Mouse (Mus musculus): ENCODE measurements around the gene Lmo2. TPM values are rescaled to one million over a fixed set of nuclear protein-coding genes. Genes with fewer than 3 reads are reported as not detected.
A peak's percentile ranks its signal among the peaks of the same experiment; 100 is the strongest.

The Lmo2 gene
- 1 to 10 TPM; 3.4 to 9.1 (median 4.6) TPM for total RNA-seq (2022)

DNA sequence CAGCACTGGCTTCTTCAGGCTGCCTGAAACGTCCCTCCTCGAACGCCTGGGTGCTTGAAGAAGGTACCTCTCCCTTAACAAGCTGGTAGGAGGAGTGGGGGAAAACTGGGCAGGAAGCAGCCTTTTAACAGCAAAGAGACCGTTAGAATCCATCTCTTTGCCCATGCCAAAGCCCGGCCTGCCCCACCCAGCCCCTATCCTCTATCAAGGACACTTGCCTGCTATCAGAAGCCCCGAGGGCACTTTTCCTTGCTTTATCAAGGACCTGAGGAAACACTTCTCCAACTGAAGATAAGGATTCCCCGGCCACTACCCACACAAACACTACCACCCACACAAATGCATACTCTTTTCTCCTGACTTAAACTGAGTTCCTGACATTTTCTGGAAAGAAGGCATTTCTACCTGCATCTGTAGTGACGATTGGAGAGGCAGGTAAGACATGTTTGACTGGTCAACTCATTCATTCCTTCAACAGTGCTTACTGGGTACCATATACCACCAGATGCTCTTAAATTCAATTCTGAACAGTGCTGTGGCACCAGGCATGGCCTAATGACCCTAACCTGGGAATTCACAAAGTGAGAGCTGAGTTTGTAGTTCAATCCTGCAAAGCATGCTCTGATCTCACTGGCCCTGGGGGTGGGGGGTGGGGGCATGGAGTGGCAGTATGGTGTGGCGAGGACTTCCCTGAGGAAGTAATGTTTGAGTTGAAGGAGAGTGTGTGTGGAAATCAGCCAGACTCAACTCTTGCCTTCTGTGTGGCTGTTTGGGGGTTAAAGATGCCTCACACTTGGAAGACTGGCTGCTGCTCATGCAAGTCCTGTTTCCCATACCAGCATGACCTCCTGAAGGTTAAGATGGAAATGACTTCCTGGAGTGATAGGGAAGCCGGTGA, at the start of gene Lmo2:
TSS of gene Lmo2 (plus strand) at position 338 of the 898 bp plus-strand sequence.
- DNase-seq (ENCODE audit: low spot score in 2 of 2), result no peak

GRCm38 (mm10) chr2:103910601-103911000, 47.2 kb upstream of the Lmo2 start:
- no peak for DNase-seq (ENCODE audit: low spot score in 2 of 2)

- no peak for DNase-seq (ENCODE audit: low spot score in 2 of 2)
These were observed 45.1 kb upstream of the Lmo2 start for GRCm38 (mm10) chr2:103912481-103913251.

GRCm38 (mm10) chr2:103913252-103913650, 44.5 kb upstream of the Lmo2 start:
- DNase-seq (ENCODE audit: low spot score in 2 of 2), result no peak

DNA sequence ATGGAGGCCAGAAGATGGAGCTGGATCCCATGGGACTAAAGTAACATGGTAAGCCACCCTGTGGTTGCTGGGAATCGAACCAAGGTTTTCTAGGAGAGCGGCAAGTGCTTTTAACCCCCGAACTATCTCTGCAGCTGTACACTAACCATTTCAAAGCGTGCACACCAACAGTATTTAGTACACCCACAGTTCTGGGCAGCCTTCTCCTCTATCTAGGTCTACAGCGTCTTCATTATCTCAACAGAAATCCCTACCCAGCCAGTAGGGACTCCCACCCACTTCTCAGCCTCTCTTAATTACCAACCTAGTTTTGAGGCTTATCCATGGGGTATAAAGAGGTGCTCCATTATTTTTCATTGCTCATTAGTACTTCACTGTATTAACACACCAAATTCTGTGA, 41.7 kb upstream of the Lmo2 start:
- no peak for DNase-seq (ENCODE audit: low spot score in 2 of 2)

- no peak for DNase-seq (ENCODE audit: low spot score in 2 of 2)
These were observed 40.4 kb upstream of the Lmo2 start for GRCm38 (mm10) chr2:103917375-103917774.

DNA sequence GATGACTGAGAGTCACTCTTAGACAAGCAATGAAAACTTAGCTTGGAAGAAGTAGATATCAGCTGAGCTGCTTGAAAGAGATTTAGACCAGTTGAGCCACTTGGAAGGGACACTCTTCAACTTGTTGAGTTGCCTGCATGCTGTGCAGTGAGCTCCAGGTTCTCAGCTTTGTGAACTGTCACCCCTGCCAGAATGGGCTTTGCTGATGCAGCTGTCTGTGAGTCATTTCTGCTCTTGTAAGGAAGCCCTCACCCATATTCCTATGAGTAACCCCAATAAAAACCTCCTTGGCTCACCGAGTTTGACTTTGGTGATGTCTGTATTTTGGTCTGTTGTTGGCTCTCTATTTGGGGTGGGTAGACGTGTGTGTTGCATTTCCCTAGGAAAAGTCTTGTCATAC, 39.4 kb upstream of the Lmo2 start:
- no peak for DNase-seq (ENCODE audit: low spot score in 2 of 2)

DNA sequence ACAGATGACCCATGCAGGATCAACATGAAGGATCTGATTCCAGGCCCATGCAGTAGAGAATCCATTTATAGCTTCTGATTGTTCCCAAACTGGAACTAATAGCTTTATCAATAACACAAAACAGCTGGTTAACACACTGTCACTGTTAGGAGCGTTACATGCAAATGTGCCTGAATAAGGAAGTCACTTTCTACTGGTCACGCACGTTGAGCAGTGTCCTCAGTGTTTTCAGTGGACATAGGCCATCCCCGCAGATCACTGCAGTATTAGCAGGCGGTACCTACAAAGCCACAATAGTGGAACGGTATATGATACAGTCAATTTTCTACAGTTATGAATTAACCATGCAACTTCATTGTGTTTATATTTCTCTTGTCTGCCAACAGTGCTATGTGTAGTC, 38.3 kb upstream of the Lmo2 start:
- DNase-seq (ENCODE audit: low spot score in 2 of 2), result no peak

DNA sequence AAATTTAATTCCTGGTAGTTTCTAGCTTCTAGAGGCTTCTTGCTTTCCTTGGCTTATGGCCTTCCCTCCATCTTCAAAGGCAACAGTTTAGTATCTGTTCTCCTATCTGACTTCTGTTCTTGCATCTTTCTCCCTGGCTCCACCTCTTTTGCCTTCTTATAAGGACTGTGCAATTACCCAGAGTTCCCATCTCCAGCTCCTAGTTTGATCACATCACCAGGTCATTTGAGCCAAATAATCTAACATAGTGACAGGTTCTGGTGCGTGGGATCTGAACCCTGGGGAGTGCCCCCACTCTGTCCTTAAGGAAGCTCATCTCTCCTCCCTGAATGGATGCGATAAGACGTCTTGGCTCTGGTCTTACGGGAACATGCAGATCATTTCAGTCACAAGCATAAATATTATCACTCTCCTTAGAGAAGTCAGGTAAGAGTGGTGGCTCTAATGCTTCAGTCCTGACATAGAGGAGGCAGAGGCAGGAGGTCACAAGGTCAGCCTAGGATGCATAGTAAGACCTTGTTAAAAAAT, 31.1 kb upstream of the Lmo2 start:
- no peak for DNase-seq (ENCODE audit: low spot score in 2 of 2)

GRCm38 (mm10) chr2:103927610-103928145, 30.1 kb upstream of the Lmo2 start:
- DNase-seq (ENCODE audit: low spot score in 2 of 2), result peak; percentile 41 to 65

DNA sequence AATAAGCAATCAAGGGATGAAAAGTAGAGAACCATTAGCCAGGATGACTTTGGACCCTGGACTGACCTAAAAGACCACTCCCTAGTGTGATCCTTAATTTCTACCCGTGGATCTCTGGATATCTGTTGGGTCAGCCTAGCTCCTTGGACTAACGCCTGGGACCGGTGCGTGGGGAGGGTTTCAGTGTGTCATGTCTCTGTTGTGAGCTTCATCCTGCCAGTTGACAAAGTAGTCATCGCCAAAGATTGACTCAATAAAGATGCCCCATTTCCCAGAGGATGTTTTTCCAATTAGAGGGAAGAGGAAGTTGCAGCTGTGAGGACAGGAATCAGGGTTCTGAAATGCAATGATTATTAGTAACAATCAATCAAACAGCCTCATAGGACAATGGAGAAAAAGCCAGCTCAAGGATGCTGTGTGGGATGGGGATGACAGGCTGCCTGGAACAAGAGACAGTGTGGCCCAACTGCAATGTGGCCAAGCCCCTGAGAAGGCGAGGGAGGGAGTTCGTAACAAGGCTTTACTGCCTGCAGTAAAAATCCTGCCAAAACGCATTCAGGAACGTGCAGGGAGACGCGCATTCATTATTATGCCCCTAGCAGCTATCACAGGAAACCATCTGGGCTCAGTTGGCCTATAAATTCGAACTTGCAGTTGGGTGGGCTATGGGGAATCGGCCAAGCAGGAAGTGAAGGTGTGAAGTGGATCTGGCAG, 27.3 kb upstream of the Lmo2 start:
- DNase-seq (ENCODE audit: low spot score in 2 of 2), result peak; percentile 33 to 58

DNA sequence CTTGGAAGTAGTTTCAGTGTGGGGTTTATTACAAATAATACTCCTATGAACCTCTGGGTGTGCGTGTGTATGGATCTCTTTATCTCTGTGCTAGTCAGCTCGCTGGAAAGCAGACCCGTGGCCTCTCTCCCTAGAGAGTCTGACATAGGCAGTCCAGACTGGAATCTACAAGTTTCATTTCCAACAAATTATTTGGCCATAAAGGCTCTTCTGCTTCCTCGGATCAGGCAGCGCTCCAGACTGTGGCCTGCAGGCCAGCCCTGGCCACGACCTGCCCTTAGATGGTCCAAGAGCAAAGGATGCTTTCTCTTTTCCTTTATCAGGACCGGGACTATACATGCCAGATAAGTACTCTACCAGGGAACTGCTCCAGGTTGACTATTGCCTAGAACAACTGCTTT, 26.3 kb upstream of the Lmo2 start:
- DNase-seq (ENCODE audit: low spot score in 2 of 2), result peak; percentile 50 to 73

DNA sequence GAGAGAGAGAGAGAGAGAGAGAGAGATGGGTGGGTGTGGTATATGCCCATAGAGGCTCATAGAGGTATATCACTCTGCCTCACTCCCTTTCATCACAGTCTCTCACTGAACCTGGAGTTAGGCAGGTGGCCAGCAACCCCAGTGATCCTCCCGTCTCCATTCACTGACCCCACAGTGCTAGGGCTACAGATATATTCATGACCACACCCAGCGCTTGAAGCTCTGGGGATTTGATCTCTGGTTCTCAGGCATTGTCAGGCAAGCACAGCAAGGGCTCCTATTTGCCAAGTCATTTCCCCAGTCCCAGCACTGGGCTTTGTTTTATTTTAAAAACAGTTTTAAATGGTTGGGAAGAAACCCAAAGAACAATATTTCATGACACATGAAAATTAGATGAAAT, 25.8 kb upstream of the Lmo2 start:
- peak; percentile 54 to 70 for DNase-seq (ENCODE audit: low spot score in 2 of 2)

DNA sequence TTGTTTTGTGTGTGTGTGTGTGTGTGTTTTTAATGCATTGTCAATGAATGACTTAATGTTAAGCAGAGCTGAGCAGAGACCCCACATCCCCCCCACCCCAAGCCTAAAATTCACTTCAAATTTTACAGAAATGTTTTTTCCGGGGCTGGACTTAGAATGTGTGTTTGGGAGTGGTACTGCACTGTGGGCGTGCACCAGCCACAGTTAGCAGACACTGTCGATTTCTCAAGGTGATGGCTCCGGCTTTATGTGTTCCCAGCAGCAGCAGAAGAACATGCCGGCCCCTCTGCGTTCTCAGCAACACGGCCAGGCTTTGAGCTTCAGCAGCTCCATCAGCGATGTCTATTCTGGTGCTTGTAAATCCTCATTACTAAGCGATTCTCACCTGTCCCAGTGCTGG, 25.3 kb upstream of the Lmo2 start:
- DNase-seq (ENCODE audit: low spot score in 2 of 2), result no peak

GRCm38 (mm10) chr2:103934270-103934669, 23.5 kb upstream of the Lmo2 start:
- DNase-seq (ENCODE audit: low spot score in 2 of 2), result no peak

GRCm38 (mm10) chr2:103934670-103935069, 23.1 kb upstream of the Lmo2 start:
- no peak for DNase-seq (ENCODE audit: low spot score in 2 of 2)

- no peak for DNase-seq (ENCODE audit: low spot score in 2 of 2)
These were observed 21.9 kb upstream of the Lmo2 start for GRCm38 (mm10) chr2:103935691-103936435.

- no peak for DNase-seq (ENCODE audit: low spot score in 2 of 2)
These were observed 21.1 kb upstream of the Lmo2 start for GRCm38 (mm10) chr2:103936666-103937065.

DNA sequence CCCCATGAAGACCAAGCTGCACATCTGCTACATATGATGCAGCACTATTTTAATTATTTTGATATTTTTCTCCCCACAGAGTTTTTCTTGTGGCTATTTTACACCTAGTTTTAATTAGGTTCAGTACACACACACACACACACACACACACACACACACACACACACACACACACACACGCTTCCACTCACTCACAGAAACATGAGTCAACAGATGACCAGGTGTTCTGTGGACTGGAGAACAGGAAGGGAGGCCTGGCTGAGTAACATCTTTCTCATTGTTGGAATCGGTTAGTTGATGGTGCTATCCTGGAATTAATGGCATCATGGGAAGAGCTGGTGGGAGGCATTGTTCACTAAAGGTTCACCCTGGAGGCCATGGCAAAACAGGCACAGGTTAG, 20.1 kb upstream of the Lmo2 start:
- DNase-seq (ENCODE audit: low spot score in 2 of 2), result no peak

DNA sequence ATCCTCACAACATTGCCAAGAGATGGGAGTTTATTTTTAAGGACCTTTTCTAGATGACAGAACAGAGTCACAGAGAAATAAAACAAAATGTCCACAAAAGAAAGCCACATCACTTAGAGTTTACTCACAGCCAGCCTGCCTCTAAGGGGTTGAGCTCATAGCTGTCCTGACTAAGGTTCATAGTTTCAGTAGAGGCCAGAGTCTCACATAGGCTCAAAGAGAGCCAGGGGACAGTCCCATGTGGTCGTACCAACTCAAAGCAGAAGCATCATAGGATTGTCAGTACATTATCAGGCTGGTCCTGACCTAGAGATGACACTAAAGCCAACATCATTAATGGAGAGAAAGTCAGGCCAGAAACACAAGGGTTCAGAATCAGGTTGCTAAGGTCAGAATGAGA, 19.2 kb upstream of the Lmo2 start:
- DNase-seq (ENCODE audit: low spot score in 2 of 2), result no peak

GRCm38 (mm10) chr2:103939003-103939402, 18.8 kb upstream of the Lmo2 start:
- DNase-seq (ENCODE audit: low spot score in 2 of 2), result no peak

All from gastrocnemius, adult 8-10 months (tissue).